Mouse (Mus musculus): ENCODE measurements around the gene Dlec1. TPM values are rescaled to one million over a fixed set of nuclear protein-coding genes. Genes with fewer than 3 reads are reported as not detected.

Dlec1 gene
- total RNA-seq (2023), result under 1 TPM; 0.38 to 0.41 TPM

GRCm38 (mm10) chr9:119101992-119102782, at the start of gene Dlec1:
Gene Dlec1 (plus strand): TSS chr9:119102478.

GRCm38 (mm10) chr9:119093419-119094295, 8.6 kb upstream of the Dlec1 start, which contains the start of gene Plcd1:
Gene Plcd1 (minus strand): TSS chr9:119093502.

DNA sequence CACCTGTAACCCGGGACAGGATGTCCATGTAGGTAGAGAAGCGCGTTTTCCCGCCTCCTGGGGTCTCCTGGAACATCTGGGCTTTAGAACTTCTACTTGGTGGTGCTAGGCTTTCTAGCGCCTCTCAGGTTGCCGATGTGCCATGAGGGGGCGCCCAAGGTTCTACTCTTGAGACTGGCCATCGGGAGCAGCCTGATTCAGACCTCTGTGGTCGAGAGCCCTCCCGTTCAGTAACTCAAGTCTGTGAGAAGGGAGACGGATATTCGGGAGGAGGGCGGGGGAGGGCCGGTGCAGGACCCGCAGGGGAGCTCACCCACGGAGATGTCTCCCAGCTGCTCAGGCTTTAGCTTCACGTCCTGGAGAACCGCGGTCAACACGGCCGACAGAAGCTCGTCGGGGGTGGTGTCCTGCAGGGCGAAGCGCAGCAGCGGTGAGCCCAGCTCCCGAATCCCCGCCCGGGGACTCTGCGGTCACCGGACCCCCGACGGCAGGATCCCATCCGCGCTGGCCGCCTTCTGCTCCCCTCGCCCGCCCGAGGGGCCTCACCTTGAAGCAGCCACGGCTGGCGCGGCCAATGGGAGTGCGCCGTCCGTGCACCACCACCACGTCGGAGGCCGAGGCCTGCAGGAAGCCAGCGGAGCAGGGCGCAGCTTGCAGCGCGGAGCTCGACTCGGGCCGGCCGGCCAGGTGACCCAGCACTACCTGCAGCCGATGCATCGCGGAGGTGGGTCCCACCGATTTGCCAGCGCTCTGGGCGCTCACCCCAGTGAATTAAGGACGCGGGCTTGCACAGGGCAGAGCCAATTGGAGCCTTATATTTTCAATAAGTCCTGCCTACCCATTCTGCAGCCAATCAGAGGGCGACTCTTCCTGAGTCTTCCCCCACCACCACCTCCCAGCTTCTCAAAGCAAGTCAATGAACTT, 54.3 kb downstream of the Dlec1 start, which contains the start of gene Acaa1b:
Gene Acaa1b, minus strand, starts transcription at position 816 of the 924 bp plus-strand sequence.

GRCm38 (mm10) chr9:119158861-119159260, 56.6 kb downstream of the Dlec1 start, which contains the start of gene Gm47289:
Gene Gm47289 (plus strand): TSS chr9:119159161.

Other genes with a start within 250 kb of the Dlec1 start
- gene Ctdspl, start 176.0 kb upstream of the Dlec1 start, total RNA-seq (2023), result 1 to 10 TPM in 1 of 2 experiments, under 1 TPM in 1; 0.95 to 1.3 TPM
- gene Vill, start 49.7 kb upstream of the Dlec1 start, total RNA-seq (2023), result 1 to 10 TPM in 1 of 2 experiments, under 1 TPM in 1; 0.83 to 1.2 TPM
- 1 to 10 TPM in 1 of 2 experiments, under 1 TPM in 1; 0.52 to 1.2 TPM for gene Plcd1, start 9.0 kb upstream of the Dlec1 start, total RNA-seq (2023)
- gene Acaa1b, start 54.6 kb downstream of the Dlec1 start, total RNA-seq (2023), result 1 to 10 TPM in 1 of 2 experiments, under 1 TPM in 1; 0.79 to 1.2 TPM
- not detected for gene Gm47289, start 56.7 kb downstream of the Dlec1 start, total RNA-seq (2023)
- not detected for gene Slc22a13, start 106.6 kb downstream of the Dlec1 start, total RNA-seq (2023)
- gene Oxsr1, start 219.9 kb downstream of the Dlec1 start, total RNA-seq (2023), result 10 to 100 TPM; 43.8 to 46.8 TPM
- gene Acaa1a, start 237.2 kb downstream of the Dlec1 start, total RNA-seq (2023), result 10 to 100 TPM; 55.5 to 57.2 TPM
- gene Myd88, start 238.9 kb downstream of the Dlec1 start, total RNA-seq (2023), result 10 to 100 TPM; 48.2 to 49.0 TPM

All from T-cell, adult 66 days (primary cell).